Mouse (Mus musculus) c-Kit-positive CD71-positive TER-119-positive erythroid progenitor cells, embryonic 14.5 days (primary cell): ENCODE measurements around the gene Narf.

Experiments used
- DNase-seq: peaks from one replicate; pipeline ENCODE4 v3.0.0-alpha.2; 2013; ENCODE audit warnings: low spot score

Gene Narf

DNA sequence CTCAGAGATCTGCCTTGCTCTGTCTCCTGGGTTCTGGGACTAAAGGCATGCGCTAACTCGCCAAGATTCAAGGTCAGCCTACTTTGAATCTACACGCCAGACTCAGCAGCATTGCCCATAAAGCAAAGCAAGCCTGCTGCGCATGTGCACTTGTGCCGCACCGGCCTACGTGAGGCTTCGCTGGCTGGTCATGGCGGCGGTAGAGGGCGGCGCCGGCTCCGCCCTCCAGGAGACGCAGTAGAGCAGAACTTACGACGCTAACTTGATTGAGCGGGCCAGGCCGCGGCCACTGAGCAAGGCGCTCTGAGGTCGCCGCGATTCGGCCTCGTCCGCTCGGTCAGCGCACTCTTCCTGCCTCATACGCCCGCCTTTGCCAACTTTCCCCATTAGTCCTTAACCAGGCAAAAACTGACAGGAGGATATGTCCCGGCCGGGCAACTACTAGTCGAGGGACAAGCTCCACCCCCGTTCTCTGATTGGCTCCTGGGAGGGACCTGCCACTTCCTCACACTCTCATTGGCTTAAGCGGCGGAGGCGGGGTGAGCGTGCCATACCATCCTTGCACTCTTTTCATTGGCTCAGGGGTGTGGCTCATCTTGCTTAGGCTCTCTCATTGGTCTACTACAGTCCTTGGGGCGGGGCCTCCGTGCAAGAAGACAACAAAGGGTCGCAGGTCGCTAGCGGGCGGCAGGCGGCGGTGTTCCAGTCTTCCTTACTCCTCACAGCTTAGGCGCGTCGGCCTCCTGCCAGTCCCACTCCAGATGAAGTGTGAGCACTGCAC, at the start of gene Narf:
Narf (plus strand) TSS at position 690 of the 781 bp plus-strand sequence.
- DNase-seq: peak; percentile 100

- no peak for DNase-seq
Observed at GRCm38 (mm10) chr11:121189681-121190080, 47.4 kb upstream of the Narf start.

- no peak for DNase-seq
Observed at GRCm38 (mm10) chr11:121192742-121193141, 44.3 kb upstream of the Narf start.

GRCm38 (mm10) chr11:121193415-121193814, 43.6 kb upstream of the Narf start:
- DNase-seq: no peak

DNA sequence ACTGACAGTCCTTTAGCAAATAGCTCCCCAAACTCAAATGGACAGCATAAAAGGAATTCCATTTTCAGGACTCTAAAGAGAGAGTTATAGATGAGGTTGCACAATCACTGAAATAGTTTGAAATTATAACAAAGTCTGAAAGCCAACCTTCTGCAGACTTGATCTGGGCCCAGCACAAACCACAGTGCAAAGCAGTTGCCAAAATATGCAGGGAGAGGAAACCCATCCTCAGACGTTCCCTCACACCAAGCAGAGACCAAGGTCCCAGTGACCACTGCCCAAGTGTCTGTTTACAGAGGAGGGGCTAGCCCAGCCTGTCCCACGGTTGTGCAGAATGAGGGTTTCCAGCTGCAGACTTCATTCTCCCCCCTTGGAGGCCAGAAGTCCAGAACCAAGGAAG, 38.4 kb upstream of the Narf start:
- no peak for DNase-seq

GRCm38 (mm10) chr11:121199851-121200250, 37.2 kb upstream of the Narf start:
- no peak for DNase-seq

DNA sequence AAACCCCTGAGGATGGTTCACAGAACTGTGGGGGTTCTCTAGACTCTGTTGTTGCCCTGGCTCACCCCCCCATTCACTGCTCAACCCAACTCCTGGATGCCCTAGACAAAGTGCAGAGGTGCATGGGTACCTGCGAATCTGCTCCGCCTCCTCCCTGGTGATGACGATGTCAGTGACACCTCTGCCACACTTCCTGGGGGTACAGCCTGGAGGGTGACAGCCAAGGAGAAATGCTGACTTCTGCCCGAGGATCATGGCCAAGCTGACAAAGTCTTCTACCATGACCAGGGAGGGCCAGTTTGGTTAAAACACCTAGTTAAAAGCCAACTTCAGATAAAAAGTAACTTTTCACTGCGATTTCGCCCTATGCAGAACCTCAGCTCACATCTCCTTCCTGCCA, 36.3 kb upstream of the Narf start:
- DNase-seq: no peak

- DNase-seq: peak; percentile 20
Observed at GRCm38 (mm10) chr11:121201436-121202198, 35.4 kb upstream of the Narf start.

GRCm38 (mm10) chr11:121203859-121204160, 33.2 kb upstream of the Narf start:
- no peak for DNase-seq

DNA sequence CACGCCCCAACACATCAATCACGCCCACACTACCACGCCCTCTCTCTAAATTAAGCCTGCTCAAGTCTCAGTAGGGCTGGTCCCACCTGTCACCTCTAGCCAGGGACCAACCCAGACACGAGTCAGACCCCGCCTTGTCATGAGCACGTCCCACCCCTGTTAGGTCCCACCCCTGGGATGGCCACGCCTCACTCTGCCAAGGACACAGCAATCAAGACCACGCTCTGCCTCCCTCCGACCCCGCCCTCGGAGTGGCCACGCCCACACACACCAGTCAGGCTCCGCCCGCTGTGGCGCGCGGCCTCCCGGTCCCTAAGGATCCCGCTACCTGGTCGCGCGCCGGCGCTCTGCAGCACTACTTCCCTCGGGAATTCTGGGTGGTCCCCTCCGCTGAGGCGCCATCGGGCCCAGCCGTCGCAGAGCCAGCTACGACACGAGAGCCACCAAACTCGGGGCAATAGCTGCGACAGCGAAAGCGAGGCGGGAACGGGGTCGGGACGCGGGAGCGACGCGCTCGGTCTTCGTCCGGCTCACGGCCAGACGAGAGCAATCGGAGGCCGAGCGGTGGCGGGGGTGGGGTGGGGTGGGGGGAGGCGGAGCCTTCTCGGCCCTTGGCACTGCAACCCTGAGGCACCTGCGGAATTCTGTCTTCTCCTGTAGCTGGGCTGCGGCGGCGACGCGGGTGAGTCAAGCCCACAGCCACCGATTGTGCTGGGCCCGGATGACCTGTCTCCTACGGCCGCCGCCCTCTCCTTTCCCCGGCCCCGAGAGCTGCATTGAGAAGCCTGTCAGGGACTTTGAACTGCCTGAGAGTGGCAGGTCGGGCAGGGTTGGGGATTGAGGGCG, 32.7 kb upstream of the Narf start, which contains the start of the genes Hexdc and Ogfod3:
Hexdc (plus strand) TSS at position 273 of the 846 bp plus-strand sequence.
Ogfod3 (minus strand) TSS at position 551 of the 846 bp plus-strand sequence.
- peak; percentile 98 for DNase-seq

GRCm38 (mm10) chr11:121216831-121217230, 20.2 kb upstream of the Narf start:
- DNase-seq: no peak

GRCm38 (mm10) chr11:121219776-121220175, 17.3 kb upstream of the Narf start:
- no peak for DNase-seq

DNA sequence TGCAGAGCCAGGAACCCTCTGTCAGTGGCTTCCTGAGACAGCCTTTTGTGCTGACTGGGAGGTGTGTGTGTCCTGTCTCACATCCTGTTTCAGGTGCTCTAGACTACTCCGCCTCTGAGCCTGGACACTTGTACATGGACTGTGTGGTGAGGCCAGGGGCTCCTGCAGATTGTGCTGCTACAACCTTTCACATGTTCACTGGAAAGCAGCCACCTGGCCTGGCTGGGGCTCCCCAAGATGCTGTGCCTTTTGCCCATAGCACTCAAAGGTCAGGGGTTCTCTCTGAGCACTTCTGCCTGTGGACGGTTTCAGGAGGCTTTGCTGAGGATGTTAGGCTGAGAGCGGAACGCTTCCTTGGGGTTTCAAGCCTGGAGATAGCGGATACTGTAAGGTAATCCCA, 16.3 kb upstream of the Narf start:
- DNase-seq: no peak

GRCm38 (mm10) chr11:121221321-121222010, 15.6 kb upstream of the Narf start:
- no peak for DNase-seq

GRCm38 (mm10) chr11:121228129-121229017, 8.7 kb upstream of the Narf start:
- DNase-seq: no peak

- DNase-seq: peak; percentile 73
Observed at GRCm38 (mm10) chr11:121229018-121229439, 8.0 kb upstream of the Narf start, which contains the start of gene Cybc1. Cybc1 (minus strand) TSS chr11:121229322.

DNA sequence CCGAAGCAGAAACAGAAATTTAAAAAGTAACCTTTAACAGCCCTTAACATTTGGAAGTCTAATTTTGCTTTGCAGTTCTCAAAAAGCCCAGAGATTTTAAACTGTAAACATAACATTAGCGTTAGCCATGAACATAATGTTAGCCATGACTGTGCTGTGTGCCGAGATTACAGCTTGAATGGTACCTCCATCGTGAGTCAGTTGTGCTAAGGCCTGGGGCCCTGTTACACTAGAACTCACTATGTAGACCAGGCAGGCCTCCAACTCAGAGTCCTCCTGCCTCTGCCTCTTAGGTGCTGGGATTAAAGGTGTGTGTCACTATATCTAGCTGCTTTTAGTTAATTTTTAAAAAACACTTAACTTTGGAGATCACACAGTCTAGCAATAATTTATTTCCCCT, 5.9 kb upstream of the Narf start:
- no peak for DNase-seq

DNA sequence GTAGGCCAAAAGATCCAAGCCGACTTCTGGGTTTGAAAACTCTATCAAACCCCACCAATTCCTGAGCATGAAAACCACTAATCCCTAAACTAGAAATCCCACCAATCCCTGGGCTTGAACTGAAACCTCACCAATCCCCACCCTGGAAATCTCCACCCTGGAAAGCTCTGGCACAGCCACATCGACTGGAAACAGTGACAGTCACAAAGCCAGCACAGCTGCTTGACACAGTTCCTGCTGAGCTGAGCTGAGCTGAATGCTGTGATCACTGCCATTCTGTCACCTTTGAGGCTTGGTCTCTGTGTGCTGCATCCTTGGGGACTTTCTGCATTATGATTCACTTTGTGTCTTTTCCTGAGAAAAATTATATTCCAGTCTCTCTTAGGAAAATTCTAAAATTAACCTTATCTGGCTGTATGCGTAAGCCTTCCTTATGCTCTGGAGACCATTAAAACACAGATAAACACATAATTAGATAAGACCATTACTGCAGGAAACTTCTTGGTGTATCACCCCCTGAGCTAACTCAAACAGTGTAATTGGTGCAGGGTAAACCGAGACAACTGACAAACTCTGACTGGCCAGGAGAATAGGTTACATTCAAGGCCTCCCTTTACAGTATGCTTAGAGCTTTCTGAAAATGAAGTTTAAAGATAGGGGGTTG, 5.3 kb upstream of the Narf start:
- no peak for DNase-seq

- DNase-seq: peak; percentile 29
Observed at GRCm38 (mm10) chr11:121232706-121233105, 4.3 kb upstream of the Narf start.
